Comparison of ENCODE assay signal across 15 mouse cellular contexts in the genomic region with DNA sequence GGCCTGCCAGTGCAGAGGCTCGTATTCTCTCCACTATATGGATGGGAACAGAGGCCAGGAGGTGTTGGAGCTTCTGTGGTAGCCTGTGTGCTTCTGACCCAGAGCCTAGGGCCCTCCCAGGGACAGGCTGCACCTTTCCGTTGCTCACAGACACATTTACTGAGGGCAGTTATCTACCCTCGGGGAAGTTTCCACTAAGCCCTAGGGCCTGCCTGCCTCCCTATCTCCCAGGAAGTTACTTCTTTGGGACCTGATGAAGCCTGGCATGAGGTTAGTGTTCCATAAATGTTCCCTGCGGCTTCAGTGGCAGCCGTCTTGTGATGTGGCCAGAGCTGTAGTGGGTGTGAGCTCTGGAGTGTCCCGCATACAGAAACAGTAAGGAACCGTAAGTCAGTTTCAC. TPM values are rescaled to one million over a fixed set of nuclear protein-coding genes. Genes with fewer than 3 reads are reported as not detected.
DNase-seq lines count a peak whose midpoint lies in the region; ATAC-seq and TF ChIP-seq lines count a peak whose summit lies in the region.
"Had no signal": no experiment of that assay in that cellular context is flagged by ENCODE, and none has a peak within 500 bp of the region (broad histone marks: within the 10 kb centered on the region; RNA-seq: fewer than 3 reads in every experiment).

No protein-coding gene starts in this region.

- no peak for ATAC-seq in heart, embryonic 12.5 days (ENCODE audit: insufficient number of reproducible peaks, low FRiP score)
- no peak for ATAC-seq in hindbrain, embryonic 14.5 days (ENCODE audit: low FRiP score)
- ATAC-seq: liver, postnatal 0 days had no signal

- intact Hi-C loops in gastrocnemius, adult 2 months (cut with DNase I) = loop anchor here (2.0 kb wide), 1 partner anchor 35 kb away; no protein-coding TSS in a partner anchor

- no peaks in the 10 kb centered on the region for H3K9me3 ChIP-seq in heart, embryonic 12.5 days (replicated peaks)
- H3K9me3 ChIP-seq in hindbrain, embryonic 14.5 days (ENCODE audit: control insufficient read depth, low read length) = no peaks in the 10 kb centered on the region
- H3K9me3 ChIP-seq: limb, embryonic 13.5 days had no signal

- peaks cover 71% of the 10 kb centered on the region for H3K4me1 ChIP-seq in heart, embryonic 12.5 days (replicated peaks)
- peaks cover 36% of the 10 kb centered on the region for H3K4me1 ChIP-seq in hindbrain, embryonic 14.5 days (replicated peaks; ENCODE audit: control insufficient read depth, insufficient read depth, low read length)

- peak overlapping the region; percentile 95 for H3K27ac ChIP-seq in gastrocnemius, adult 2 months
- peak overlapping the region; percentile 74 for H3K27ac ChIP-seq in heart, embryonic 12.5 days (ENCODE audit: poor library complexity, severe bottlenecking)
- H3K27ac ChIP-seq in hindbrain, embryonic 14.5 days = peak overlapping the region; percentile 27; the same call in 1 of the 2 replicates
- H3K27ac ChIP-seq: kidney, postnatal 0 days; limb, embryonic 13.5 days had no signal

- 32% methylated on average over 7 of the region's 7 CpGs for WGBS in heart, embryonic 12.5 days
- 77% methylated on average over 7 of the region's 7 CpGs for WGBS in hindbrain, embryonic 14.5 days

- DNase-seq in gastrocnemius, adult 2 months = peak; percentile 42
- no peak for DNase-seq in gastrocnemius, postnatal 4 days (ENCODE audit: low spot score in 2 of 2)
- DNase-seq in cerebellum, postnatal 25 days = peak; percentile 41 to 68
- DNase-seq in hindbrain, embryonic 14.5 days (ENCODE audit: low spot score) = no peak
- no peak for DNase-seq in right cerebral cortex, postnatal 25 days
- DNase-seq in kidney, postnatal 10 days = no peak
- no peak for DNase-seq in frontal cortex, postnatal 10 days (ENCODE audit: low spot score in 2 of 2)
- DNase-seq: embryo, embryonic 11 days; liver, postnatal 0 days had no signal

- no peaks in the 10 kb centered on the region for H3K36me3 ChIP-seq in heart, embryonic 12.5 days
- no peaks in the 10 kb centered on the region for H3K36me3 ChIP-seq in hindbrain, embryonic 14.5 days (replicated peaks; ENCODE audit: control insufficient read depth, insufficient read depth)
- H3K36me3 ChIP-seq: limb, embryonic 13.5 days had no signal

- H3K4me3 ChIP-seq in gastrocnemius, adult 2 months = peak overlapping the region; percentile 86
- H3K4me3 ChIP-seq in heart, embryonic 12.5 days = no peak overlapping the region
- H3K4me3 ChIP-seq in hindbrain, embryonic 14.5 days (replicated peaks; ENCODE audit: low read length) = no peak overlapping the region
- H3K4me3 ChIP-seq: erythroblast, embryonic 14.5 days; limb, embryonic 13.5 days had no signal

- H3K9ac ChIP-seq in heart, embryonic 12.5 days = 0 out of 2 replicates have a peak overlapping the region, but pooled peaks have one; percentile 8
- H3K9ac ChIP-seq in hindbrain, embryonic 14.5 days = 0 out of 2 replicates have a peak overlapping the region, but pooled peaks have one; percentile 9
- H3K9ac ChIP-seq: limb, embryonic 13.5 days; liver, postnatal 0 days had no signal

- peak overlapping the region; percentile 30 for H3K4me2 ChIP-seq in heart, embryonic 12.5 days
- 0 out of 2 replicates have a peak overlapping the region, but pooled peaks have one; percentile 13 for H3K4me2 ChIP-seq in hindbrain, embryonic 14.5 days (replicated peaks)
- H3K4me2 ChIP-seq: limb, embryonic 13.5 days had no signal

- H3K27me3 ChIP-seq in heart, embryonic 12.5 days (replicated peaks) = peaks cover 43% of the 10 kb centered on the region
- H3K27me3 ChIP-seq in hindbrain, embryonic 14.5 days (ENCODE audit: control insufficient read depth, insufficient read depth, low read length) = peaks cover 35% of the 10 kb centered on the region

- TF ChIP-seq CTCF in gastrocnemius, adult 2 months (IDR thresholded peaks at IDR 0.05) = no peak

RNA-seq across cellular contexts. Expression of a gene that starts 3.2 kb away (rescaled TPM):
- 10 to 100 TPM; 50.4 to 65.8 TPM for total RNA-seq in gastrocnemius, adult 2 months (2021)
- 10 to 100 TPM; 13.7 to 16.4 TPM for total RNA-seq in gastrocnemius, postnatal 4 days (2021)
- 3.8 and 4.3 TPM in 2 replicates for polyA plus RNA-seq in heart, embryonic 12.5 days (2016; fragmentation: Nextera tagmentation; extraction: Ambion mirVana)
- polyA plus RNA-seq in hindbrain, embryonic 14.5 days (2014; fragmentation: Nextera tagmentation; extraction: Ambion mirVana) = 3.3 and 4.3 TPM in 2 replicates
- total RNA-seq: hematopoietic stem cell, adult 5-6 weeks; MEL had no signal
- polyA plus RNA-seq: liver, postnatal 0 days had no signal

Comparison
In these comparisons a context has a peak if more than half of its experiments do, and no peak if none do; other contexts are left out.
1. DNase-seq: peak in gastrocnemius, adult 2 months (single experiment) and cerebellum, postnatal 25 days (2 of 2); none in gastrocnemius, postnatal 4 days (0 of 2), hindbrain, embryonic 14.5 days (single experiment), right cerebral cortex, postnatal 25 days (single experiment), kidney, postnatal 10 days (single experiment) and frontal cortex, postnatal 10 days (0 of 2).
2. H3K27ac ChIP-seq: peak in every context shown above with its lines; median percentile 95 in gastrocnemius, adult 2 months; 74 in heart, embryonic 12.5 days; 27 in hindbrain, embryonic 14.5 days.